Mouse (Mus musculus) fat pad, adult 2 months (tissue): ENCODE results near the gene Casz1.

Source experiments
- DNase-seq: peaks from one replicate; pipeline ENCODE4 v3.0.0-alpha.2; 2011; ENCODE audit warnings: low read depth, low spot score; ENCODE audit errors: extremely low read depth

The Casz1 gene

GRCm38 (mm10) chr4:148876166-148876565, 71.9 kb downstream of the Casz1 start:
- no peak for DNase-seq

- DNase-seq, result no peak
Measured at GRCm38 (mm10) chr4:148876867-148877266, 72.6 kb downstream of the Casz1 start.

- DNase-seq, result no peak
Measured at GRCm38 (mm10) chr4:148878192-148878983, 74.2 kb downstream of the Casz1 start.

- DNase-seq, result no peak
Measured at GRCm38 (mm10) chr4:148878984-148879610, 74.9 kb downstream of the Casz1 start.

GRCm38 (mm10) chr4:148879631-148880030, 75.4 kb downstream of the Casz1 start:
- no peak for DNase-seq

GRCm38 (mm10) chr4:148881001-148881669, 76.9 kb downstream of the Casz1 start:
- no peak for DNase-seq

GRCm38 (mm10) chr4:148881838-148882237, 77.6 kb downstream of the Casz1 start:
- DNase-seq, result no peak

GRCm38 (mm10) chr4:148882360-148882929, 78.2 kb downstream of the Casz1 start:
- DNase-seq, result no peak

- no peak for DNase-seq
Measured at GRCm38 (mm10) chr4:148884596-148884995, 80.4 kb downstream of the Casz1 start.

- no peak for DNase-seq
Measured at GRCm38 (mm10) chr4:148885401-148885800, 81.2 kb downstream of the Casz1 start.

- DNase-seq, result no peak
Measured at GRCm38 (mm10) chr4:148885921-148886540, 81.8 kb downstream of the Casz1 start.

GRCm38 (mm10) chr4:148888229-148888628, 84.0 kb downstream of the Casz1 start:
- DNase-seq, result no peak

- DNase-seq, result no peak
Measured at GRCm38 (mm10) chr4:148889011-148889410, 84.8 kb downstream of the Casz1 start.

- no peak for DNase-seq
Measured at GRCm38 (mm10) chr4:148890442-148890841, 86.2 kb downstream of the Casz1 start.

GRCm38 (mm10) chr4:148890892-148891838, 86.9 kb downstream of the Casz1 start:
- no peak for DNase-seq

- DNase-seq, result no peak
Measured at GRCm38 (mm10) chr4:148896125-148896524, 91.9 kb downstream of the Casz1 start.

GRCm38 (mm10) chr4:148899927-148900294, 95.7 kb downstream of the Casz1 start:
- no peak for DNase-seq

GRCm38 (mm10) chr4:148900295-148901211, 96.3 kb downstream of the Casz1 start:
- no peak for DNase-seq
